Mouse (Mus musculus) neutrophil, adult 65 days (primary cell): ENCODE data around the gene Klc4. TPM values are rescaled to one million over a fixed set of nuclear protein-coding genes. Genes with fewer than 3 reads are reported as not detected.

Source experiments
- total RNA-seq: library from RNA; stranded (reverse); gene quantifications from 2 replicates; pipeline ENCODE4 v1.2.4, GENCODE M21; 2023

The Klc4 gene
- 28.2 and 32.4 TPM in 2 replicates for total RNA-seq

DNA sequence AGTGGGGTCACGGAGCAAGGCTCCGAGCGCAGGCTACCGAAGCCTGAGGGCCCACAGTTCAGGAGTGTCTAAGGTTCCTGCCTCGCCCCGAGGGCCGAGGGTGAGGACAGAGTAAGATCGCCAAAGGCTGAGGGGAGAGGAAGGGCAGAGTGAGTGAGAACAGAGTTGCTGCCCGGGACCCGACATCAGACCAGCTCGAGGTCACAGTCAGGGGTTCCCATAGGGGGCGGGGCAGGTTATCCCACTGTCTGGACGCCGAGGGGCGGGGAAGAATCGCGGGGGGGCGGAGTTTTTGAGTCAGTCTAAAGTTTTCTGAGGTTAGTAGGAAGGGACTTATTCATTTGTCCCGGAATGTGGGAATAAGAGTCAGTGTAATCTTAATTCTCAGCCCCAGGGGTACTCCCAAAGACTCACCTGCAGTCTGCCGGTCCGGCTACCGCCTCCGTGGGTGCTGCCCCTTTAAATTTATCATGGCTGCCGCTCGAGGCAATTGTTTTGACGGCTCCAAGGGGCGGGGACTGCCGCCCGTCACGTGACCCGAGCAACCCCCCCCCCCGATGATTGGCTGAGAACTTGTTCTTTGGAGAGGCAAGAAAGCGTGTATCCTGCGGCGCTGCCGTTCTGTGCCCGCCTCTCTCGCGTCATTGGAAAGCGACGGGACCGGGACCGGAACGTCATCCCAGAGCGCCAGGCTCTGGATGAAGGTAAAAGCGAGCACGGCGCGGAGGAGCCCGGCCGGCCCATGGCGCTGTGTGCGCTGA lies at the start of gene Klc4, which contains the start of gene Mrpl2:
TSS of gene Klc4 (minus strand) at position 462 of the 761 bp plus-strand sequence.
TSS of gene Mrpl2 (plus strand) at position 669 of the 761 bp plus-strand sequence.

DNA sequence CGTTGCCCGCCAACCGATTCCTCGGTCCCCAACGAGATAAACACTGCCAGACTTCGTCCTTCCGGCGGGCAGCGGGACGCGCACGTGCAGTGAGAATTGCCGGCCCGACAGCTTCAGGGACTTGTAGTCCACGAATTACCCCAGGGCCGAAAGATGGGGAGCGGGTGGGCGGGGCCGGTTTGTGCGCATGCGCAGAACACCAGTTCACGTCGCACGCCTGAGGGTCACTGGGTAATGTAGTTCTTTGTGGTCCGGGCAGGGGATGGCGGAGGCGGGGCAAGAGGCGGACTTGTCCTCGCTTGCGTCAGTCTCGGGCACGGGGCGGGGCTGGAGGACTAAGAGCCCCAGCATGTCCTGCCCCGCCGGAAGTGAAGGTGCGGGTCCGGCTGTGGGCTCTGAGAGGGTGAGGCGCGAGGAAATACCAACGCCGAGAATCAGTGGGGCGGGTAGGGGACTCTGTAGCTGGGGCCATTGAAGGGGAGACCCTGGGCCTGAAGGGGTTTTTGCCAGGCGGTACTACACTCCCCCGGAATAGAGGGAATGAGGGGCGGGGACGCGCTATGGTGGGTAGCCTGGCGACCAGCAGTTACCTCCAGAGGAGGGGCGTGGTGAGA lies 35.0 kb upstream of the Klc4 start, which contains the start of gene Klhdc3:
TSS of gene Klhdc3 (minus strand) at position 155 of the 614 bp plus-strand sequence.

GRCm38 (mm10) chr17:46678416-46678815 lies 32.6 kb upstream of the Klc4 start, which contains the start of gene Mea1:
Mea1 (plus strand) TSS chr17:46678793.

DNA sequence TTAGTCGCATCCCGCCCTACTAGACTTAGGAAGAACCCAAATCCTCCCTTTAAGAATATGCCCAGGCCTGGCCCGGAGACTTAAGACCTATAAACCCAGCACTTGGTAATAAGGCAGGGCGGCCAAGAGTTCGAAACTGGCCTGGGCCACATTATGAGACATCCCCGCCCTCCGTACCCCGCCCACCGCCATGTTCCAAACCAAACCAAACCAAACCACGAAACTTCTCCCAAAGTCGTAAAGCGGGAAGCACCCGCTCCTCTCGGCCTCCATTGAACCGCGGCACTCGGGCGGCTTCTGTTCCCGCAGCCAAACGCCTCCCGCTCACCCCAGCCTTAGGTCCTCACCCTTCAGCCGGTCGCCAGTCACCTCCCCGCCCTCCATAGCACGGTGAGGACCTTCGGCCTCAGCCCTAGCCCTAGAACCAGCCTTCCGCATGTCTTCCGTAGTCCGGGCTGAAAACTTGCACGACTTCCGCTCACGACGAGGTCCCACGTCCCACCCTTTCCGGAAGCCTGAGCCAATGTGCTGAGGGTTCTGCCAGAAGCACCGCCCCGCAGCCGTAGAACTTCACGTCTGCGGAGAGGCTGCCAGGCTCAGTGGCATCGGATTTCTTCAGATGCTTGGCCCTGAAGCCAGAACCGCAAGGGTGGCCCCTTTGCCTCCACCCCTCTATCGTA lies 28.2 kb upstream of the Klc4 start, which contains the start of gene Rrp36:
TSS of gene Rrp36 (minus strand) at position 503 of the 680 bp plus-strand sequence.

DNA sequence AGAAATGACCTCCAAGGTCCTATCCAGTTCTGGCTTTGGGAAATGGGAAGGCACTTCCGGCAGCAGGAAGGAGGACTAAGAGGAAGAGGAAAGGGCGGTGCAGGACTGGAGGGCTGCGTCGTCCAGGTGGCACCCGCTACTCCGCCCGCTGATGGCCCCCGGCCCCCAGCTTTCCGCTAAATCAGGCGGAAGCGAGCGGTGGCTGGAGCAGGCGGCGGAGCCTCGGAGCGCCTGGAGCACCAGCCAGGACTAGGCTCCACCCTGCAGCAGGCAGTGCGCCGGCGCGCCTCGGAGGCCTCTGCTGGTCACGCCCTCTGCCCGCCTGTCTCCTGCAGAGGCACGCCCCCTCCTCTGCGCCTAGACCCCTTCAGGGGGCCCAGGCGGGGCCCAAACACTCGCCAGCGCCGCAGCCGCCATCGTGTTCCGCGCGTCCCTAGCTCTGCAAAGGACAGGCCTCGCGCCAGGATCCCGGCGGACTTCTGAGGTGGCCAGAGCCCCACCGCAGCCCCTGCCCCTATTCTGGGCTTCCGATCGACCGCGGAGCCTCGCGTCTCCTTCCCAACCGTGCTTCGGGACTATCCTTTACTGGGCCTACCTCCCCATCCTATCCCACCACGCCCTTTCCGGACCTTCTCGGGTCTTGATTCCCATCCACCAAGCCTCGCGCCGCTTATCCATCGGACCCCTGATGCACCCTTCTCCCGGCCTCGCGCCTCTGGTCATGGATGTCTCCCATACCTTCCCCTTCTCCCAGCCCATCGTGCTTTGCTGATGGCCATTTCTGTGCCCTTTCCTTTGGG lies 4.6 kb upstream of the Klc4 start, which contains the start of gene Cul7:
TSS of gene Cul7 (plus strand) at position 106 of the 800 bp plus-strand sequence.

DNA sequence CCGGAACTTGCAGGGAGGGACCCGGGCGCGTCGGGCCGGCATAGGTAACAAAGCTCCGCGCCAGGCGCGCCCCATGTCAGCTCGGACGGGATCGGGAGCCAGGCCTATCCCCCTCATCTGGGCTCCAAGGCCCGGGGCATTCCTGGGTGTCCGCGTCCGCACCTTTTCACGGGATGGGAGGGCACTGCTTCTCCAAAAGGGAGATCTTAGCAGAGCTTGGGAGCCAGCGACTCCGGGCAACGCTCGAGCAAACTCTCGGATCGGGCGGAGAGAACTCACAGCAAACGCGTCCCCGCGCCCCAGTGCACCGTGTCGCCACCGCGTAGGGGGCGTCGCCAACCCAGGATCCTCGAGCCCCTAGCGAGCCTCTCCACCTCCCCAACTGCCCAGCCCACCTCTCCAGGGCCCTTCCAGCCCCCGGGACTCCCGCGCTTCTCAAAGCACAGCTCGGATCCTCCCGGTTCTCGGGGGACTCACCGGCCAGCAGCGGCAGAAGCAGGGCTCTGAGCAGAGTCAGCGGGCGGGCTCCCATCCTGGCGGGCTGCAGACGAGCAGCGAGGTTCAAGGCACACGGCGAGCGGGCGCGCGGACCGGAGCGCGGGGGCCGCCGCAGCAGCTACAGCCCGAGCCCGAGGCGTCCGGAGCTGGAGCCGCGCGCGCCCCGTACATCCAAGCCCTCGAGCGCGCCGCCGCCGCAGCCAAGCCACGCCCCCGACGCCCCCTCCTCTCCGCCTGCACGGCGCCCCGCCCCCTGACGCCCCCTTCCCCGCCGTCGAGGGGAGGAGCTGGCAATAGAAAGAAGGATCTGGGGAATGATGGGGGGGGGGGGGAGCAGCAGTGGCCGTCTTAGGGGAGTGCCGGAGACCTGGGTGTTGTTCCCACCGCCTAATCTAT lies 16.8 kb downstream of the Klc4 start, which contains the start of gene Ptk7:
TSS of gene Ptk7 (minus strand) at position 714 of the 894 bp plus-strand sequence.

Other genes starting within 250 kb of the Klc4 start
- not detected in 2 replicates for gene Crip3, start 217.1 kb downstream of the Klc4 start, total RNA-seq
- gene Slc22a7, start 207.6 kb downstream of the Klc4 start, total RNA-seq: not detected in 2 replicates
- not detected in 2 replicates for gene Ttbk1, start 158.3 kb downstream of the Klc4 start, total RNA-seq
- 2.2 and 2.4 TPM in 2 replicates for gene Dnph1, start 149.3 kb downstream of the Klc4 start, total RNA-seq
- 3.0 and 4.5 TPM in 2 replicates for gene Cul9, start 99.6 kb downstream of the Klc4 start, total RNA-seq
- 41.9 and 58.0 TPM in 2 replicates for gene Srf, start 89.8 kb downstream of the Klc4 start, total RNA-seq
- gene Ptk7, start 16.5 kb downstream of the Klc4 start, total RNA-seq: 0.11 and 0.38 TPM in 2 replicates
- gene Mrpl2, start 207 bp upstream of the Klc4 start, total RNA-seq: 15.6 and 21.9 TPM in 2 replicates
- gene Cul7, start 4.3 kb upstream of the Klc4 start, total RNA-seq: 1.2 and 3.0 TPM in 2 replicates
- gene Rrp36, start 28.3 kb upstream of the Klc4 start, total RNA-seq: 8.5 and 14.2 TPM in 2 replicates
- gene Mea1, start 32.8 kb upstream of the Klc4 start, total RNA-seq: 34.1 and 39.8 TPM in 2 replicates
- 37.8 and 49.3 TPM in 2 replicates for gene Klhdc3, start 34.9 kb upstream of the Klc4 start, total RNA-seq
- 26.0 and 27.5 TPM in 2 replicates for gene Ppp2r5d, start 59.1 kb upstream of the Klc4 start, total RNA-seq
- 18.7 and 24.4 TPM in 2 replicates for gene Pex6, start 65.4 kb upstream of the Klc4 start, total RNA-seq
- 3.2 and 3.7 TPM in 2 replicates for gene Gnmt, start 83.1 kb upstream of the Klc4 start, total RNA-seq
- 77.2 and 118 TPM in 2 replicates for gene Cnpy3, start 106.2 kb upstream of the Klc4 start, total RNA-seq
- not detected in 2 replicates for gene Ptcra, start 117.7 kb upstream of the Klc4 start, total RNA-seq
- gene 2310039H08Rik, start 126.6 kb upstream of the Klc4 start, total RNA-seq: 8.1 and 10.7 TPM in 2 replicates
- gene Rpl7l1, start 136.7 kb upstream of the Klc4 start, total RNA-seq: 36.0 and 45.6 TPM in 2 replicates
- gene Bicral, start 212.5 kb upstream of the Klc4 start, total RNA-seq: 26.0 and 32.4 TPM in 2 replicates
- 13.0 and 20.4 TPM in 2 replicates for gene Tbcc, start 244.7 kb upstream of the Klc4 start, total RNA-seq